Mouse (Mus musculus): Measurements from ENCODE around the gene Abcb8. TPM values are rescaled to one million over a fixed set of nuclear protein-coding genes. Genes with fewer than 3 reads are reported as not detected.

Abcb8 gene
- polyA plus RNA-seq, 1 experiment from 2014 or later, result 37.1 TPM

DNA sequence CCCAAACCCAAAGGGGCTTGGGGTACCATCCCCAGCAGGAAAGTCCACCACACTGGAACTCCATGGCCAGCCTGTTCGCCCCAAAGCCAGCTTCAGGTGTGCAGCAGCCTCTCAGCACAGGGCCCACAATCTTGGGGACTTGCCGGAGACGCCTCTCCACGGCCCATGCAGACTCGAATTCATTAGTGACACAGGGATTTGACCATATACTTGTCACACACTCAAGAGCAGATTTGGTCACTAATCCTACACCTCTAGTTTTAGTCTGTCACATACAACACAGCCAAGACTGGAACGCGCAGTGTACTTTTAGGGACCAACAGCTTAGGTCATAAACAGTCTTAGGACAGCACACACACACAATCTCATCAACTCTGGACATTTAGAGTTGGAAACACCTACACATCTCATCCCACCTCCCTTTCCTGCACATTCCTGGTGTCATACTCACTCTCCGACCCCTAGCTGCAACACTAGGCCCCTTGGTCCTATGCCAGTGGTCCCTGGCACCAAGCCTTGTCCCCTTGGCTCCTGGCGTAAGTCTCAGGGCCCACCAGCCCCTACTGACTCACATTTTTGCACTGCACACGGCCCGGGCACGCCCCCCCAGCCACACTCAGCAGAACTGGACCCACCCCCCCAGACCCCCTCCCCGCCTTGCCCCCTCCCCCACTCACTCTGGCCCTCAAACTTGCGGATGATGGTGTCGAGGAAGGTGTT is 42.8 kb upstream of the Abcb8 start:
- no peak for ATAC-seq
- WGBS, result 30% methylated on average over 15 of the region's 15 CpGs
- Histone ChIP-seq H3K36me3 (ENCODE audit: control insufficient read depth, insufficient read depth, low read length) (no peaks in the 10 kb centered on the region), H3K9ac (ENCODE audit: low read length) (peak overlapping the region; percentile 83), H3K27me3 (replicated peaks; ENCODE audit: control insufficient read depth, insufficient read depth, low read length) (peaks cover 5% of the 10 kb centered on the region; the same call in 1 of the 2 replicates), H3K4me3 (ENCODE audit: low read depth, low read length) (peak overlapping the region; percentile 67), H3K27ac (ENCODE audit: low read depth, low read length) (peak overlapping the region; percentile 90; the same call in 1 of the 2 replicates), H3K9me3 (replicated peaks; ENCODE audit: control insufficient read depth, low read length) (no peaks in the 10 kb centered on the region), H3K4me2 (ENCODE audit: low read length) (peak overlapping the region; percentile 96), H3K4me1 (ENCODE audit: control insufficient read depth, insufficient read depth, low read length) (peaks cover 35% of the 10 kb centered on the region)
- peak; percentile 20 for DNase-seq (ENCODE audit: low spot score)

DNA sequence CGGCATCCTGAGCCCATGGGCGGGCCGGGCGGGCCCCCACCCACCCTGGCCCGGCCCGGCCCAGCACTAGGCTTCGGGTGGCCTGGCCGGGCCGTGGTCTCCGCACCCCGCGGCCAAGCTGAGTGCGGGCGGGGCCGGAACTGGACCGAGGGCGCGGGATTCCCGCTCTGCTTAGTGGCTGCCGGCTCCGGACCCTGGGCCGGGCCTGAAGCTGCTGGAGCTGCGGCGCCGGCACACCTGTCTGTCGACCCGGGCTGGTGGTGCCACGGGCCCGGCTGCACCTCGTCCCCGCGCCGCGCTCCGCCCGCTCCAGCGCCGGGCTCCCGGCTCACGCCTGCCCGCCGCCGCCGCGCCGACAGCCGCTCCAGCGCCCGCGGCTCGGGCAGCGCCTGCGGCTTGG is 42.2 kb upstream of the Abcb8 start, which contains the start of gene Kcnh2:
Gene Kcnh2 (minus strand): TSS at position 327 of the 400 bp plus-strand sequence.
- 0% methylated on average over 27 of the region's 53 CpGs for WGBS
- peaks cover 5% of the 10 kb centered on the region; the same call in 1 of the 2 replicates for H3K27me3 ChIP-seq (replicated peaks; ENCODE audit: control insufficient read depth, insufficient read depth, low read length)
- H3K27ac ChIP-seq (ENCODE audit: low read depth, low read length), result peak within 1 kb of the TSS; percentile 90
- peaks cover 35% of the 10 kb centered on the region for H3K4me1 ChIP-seq (ENCODE audit: control insufficient read depth, insufficient read depth, low read length)
- no peaks in the 10 kb centered on the region for H3K9me3 ChIP-seq (replicated peaks; ENCODE audit: control insufficient read depth, low read length)
- ATAC-seq, result peak; percentile 53; the same call in 1 of the 2 replicates
- H3K4me2 ChIP-seq (ENCODE audit: low read length), result peak within 1 kb of the TSS; percentile 96
- peak within 1 kb of the TSS; percentile 67 for H3K4me3 ChIP-seq (ENCODE audit: low read depth, low read length)
- DNase-seq (ENCODE audit: low spot score), result no peak
- peak within 1 kb of the TSS; percentile 83 for H3K9ac ChIP-seq (ENCODE audit: low read length)
- no peaks in the 10 kb centered on the region for H3K36me3 ChIP-seq (ENCODE audit: control insufficient read depth, insufficient read depth, low read length)

GRCm38 (mm10) chr5:24351701-24352171 is 41.7 kb upstream of the Abcb8 start:
- H3K27ac ChIP-seq (ENCODE audit: low read depth, low read length), result peak overlapping the region; percentile 90
- DNase-seq (ENCODE audit: low spot score) (peak; percentile 94), ATAC-seq (peak; percentile 91)
- under 1% methylated on average over 32 of the region's 41 CpGs for WGBS
- no peaks in the 10 kb centered on the region for H3K36me3 ChIP-seq (ENCODE audit: control insufficient read depth, insufficient read depth, low read length)
- peak overlapping the region; percentile 83 for H3K9ac ChIP-seq (ENCODE audit: low read length)
- peaks cover 35% of the 10 kb centered on the region for H3K4me1 ChIP-seq (ENCODE audit: control insufficient read depth, insufficient read depth, low read length)
- H3K4me2 ChIP-seq (ENCODE audit: low read length), result peak overlapping the region; percentile 96
- H3K27me3 ChIP-seq (replicated peaks; ENCODE audit: control insufficient read depth, insufficient read depth, low read length), result peaks cover 5% of the 10 kb centered on the region; the same call in 1 of the 2 replicates
- H3K4me3 ChIP-seq (ENCODE audit: low read depth, low read length), result peak overlapping the region; percentile 67
- no peaks in the 10 kb centered on the region for H3K9me3 ChIP-seq (replicated peaks; ENCODE audit: control insufficient read depth, low read length)

- DNase-seq (ENCODE audit: low spot score), result peak; percentile 65
- peaks cover 5% of the 10 kb centered on the region; the same call in 1 of the 2 replicates for H3K27me3 ChIP-seq (replicated peaks; ENCODE audit: control insufficient read depth, insufficient read depth, low read length)
These were observed 41.1 kb upstream of the Abcb8 start for GRCm38 (mm10) chr5:24352251-24352859.

DNA sequence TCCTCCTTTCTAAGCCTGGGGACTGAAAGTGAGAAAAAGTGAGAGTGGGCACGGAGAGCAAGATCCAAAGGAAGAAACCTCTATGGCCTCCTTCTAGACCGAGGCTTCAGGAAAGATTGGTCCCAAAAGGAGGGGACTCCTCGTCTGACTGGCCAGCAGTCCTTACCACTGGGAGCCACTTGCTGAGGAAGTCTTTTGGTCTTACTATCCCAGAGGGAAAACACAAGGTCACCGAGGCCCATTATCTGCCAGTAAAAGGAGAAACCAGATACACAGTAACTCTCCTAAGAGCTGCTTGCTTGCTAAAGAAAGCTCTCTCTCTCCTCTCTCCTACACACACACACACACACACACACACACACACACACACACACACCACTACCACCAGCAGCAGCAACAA is 40.1 kb upstream of the Abcb8 start:
- DNase-seq (ENCODE audit: low spot score), result no peak
- H3K27ac ChIP-seq (ENCODE audit: low read depth, low read length), result peak overlapping the region; percentile 90; the same call in 1 of the 2 replicates
- ATAC-seq, result no peak
- H3K4me1 ChIP-seq (ENCODE audit: control insufficient read depth, insufficient read depth, low read length), result peaks cover 30% of the 10 kb centered on the region
- no peak overlapping the region for H3K4me2 ChIP-seq (ENCODE audit: low read length)
- H3K9ac ChIP-seq (ENCODE audit: low read length), result no peak overlapping the region
- H3K9me3 ChIP-seq (replicated peaks; ENCODE audit: control insufficient read depth, low read length), result no peaks in the 10 kb centered on the region
- WGBS, result 27% methylated on average over 4 of the region's 4 CpGs
- no peaks in the 10 kb centered on the region for H3K36me3 ChIP-seq (ENCODE audit: control insufficient read depth, insufficient read depth, low read length)
- no peak overlapping the region for H3K4me3 ChIP-seq (ENCODE audit: low read depth, low read length)
- H3K27me3 ChIP-seq (replicated peaks; ENCODE audit: control insufficient read depth, insufficient read depth, low read length), result peaks cover 5% of the 10 kb centered on the region; the same call in 1 of the 2 replicates

More at GRCm38 (mm10) chr5:24352251-24352859, 41.1 kb upstream of the Abcb8 start:
- Histone ChIP-seq H3K4me1 (ENCODE audit: control insufficient read depth, insufficient read depth, low read length) (peaks cover 35% of the 10 kb centered on the region), H3K4me2 (ENCODE audit: low read length) (peak overlapping the region; percentile 96), H3K36me3 (ENCODE audit: control insufficient read depth, insufficient read depth, low read length) (no peaks in the 10 kb centered on the region), H3K9me3 (replicated peaks; ENCODE audit: control insufficient read depth, low read length) (no peaks in the 10 kb centered on the region), H3K9ac (ENCODE audit: low read length) (peak overlapping the region; percentile 83), H3K4me3 (ENCODE audit: low read depth, low read length) (peak overlapping the region; percentile 67), H3K27ac (ENCODE audit: low read depth, low read length) (peak overlapping the region; percentile 90)
- peak; percentile 32 for ATAC-seq
- WGBS, result 2% methylated on average over 24 of the region's 24 CpGs

DNA sequence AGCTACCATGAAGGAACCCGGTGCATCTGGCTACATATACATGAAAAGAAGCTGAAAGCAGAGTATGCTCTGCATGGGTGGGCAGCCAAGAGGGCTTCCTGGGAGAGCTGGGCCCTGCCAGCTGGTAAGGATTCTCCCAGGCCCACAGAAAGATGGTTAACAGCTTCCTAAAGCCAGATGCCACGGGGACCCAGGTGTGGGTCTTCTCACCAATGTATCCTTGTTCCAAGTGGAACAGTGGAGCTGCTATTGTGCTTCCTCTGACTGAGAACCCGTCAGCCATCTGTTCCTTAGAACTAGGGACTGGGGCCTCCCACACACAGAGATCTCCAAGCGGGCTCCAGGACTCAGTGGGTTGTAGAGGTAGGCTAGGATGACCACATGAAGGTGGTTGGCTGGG is 36.7 kb upstream of the Abcb8 start:
- ATAC-seq (no peak), DNase-seq (ENCODE audit: low spot score) (peak; percentile 19)
- Histone ChIP-seq H3K9me3 (replicated peaks; ENCODE audit: control insufficient read depth, low read length) (no peaks in the 10 kb centered on the region), H3K4me2 (ENCODE audit: low read length) (no peak overlapping the region), H3K27ac (ENCODE audit: low read depth, low read length) (no peak overlapping the region), H3K36me3 (ENCODE audit: control insufficient read depth, insufficient read depth, low read length) (no peaks in the 10 kb centered on the region), H3K4me1 (ENCODE audit: control insufficient read depth, insufficient read depth, low read length) (peaks cover 10% of the 10 kb centered on the region), H3K9ac (ENCODE audit: low read length) (no peak overlapping the region), H3K27me3 (replicated peaks; ENCODE audit: control insufficient read depth, insufficient read depth, low read length) (no peaks in the 10 kb centered on the region), H3K4me3 (ENCODE audit: low read depth, low read length) (no peak overlapping the region)
- 41% methylated on average over 4 of the region's 4 CpGs for WGBS

GRCm38 (mm10) chr5:24357461-24357860 is 36.0 kb upstream of the Abcb8 start:
- WGBS, result 13% methylated on average over 7 of the region's 7 CpGs
- no peak overlapping the region for H3K4me3 ChIP-seq (ENCODE audit: low read depth, low read length)
- no peaks in the 10 kb centered on the region for H3K9me3 ChIP-seq (replicated peaks; ENCODE audit: control insufficient read depth, low read length)
- no peak overlapping the region for H3K27ac ChIP-seq (ENCODE audit: low read depth, low read length)
- ATAC-seq (no peak), DNase-seq (ENCODE audit: low spot score) (peak; percentile 82)
- no peak overlapping the region for H3K4me2 ChIP-seq (ENCODE audit: low read length)
- no peaks in the 10 kb centered on the region for H3K36me3 ChIP-seq (ENCODE audit: control insufficient read depth, insufficient read depth, low read length)
- peaks cover 6% of the 10 kb centered on the region for H3K4me1 ChIP-seq (ENCODE audit: control insufficient read depth, insufficient read depth, low read length)
- H3K9ac ChIP-seq (ENCODE audit: low read length), result no peak overlapping the region
- no peaks in the 10 kb centered on the region for H3K27me3 ChIP-seq (replicated peaks; ENCODE audit: control insufficient read depth, insufficient read depth, low read length)

GRCm38 (mm10) chr5:24360792-24361454 is 32.5 kb upstream of the Abcb8 start:
- Histone ChIP-seq H3K9me3 (replicated peaks; ENCODE audit: control insufficient read depth, low read length) (no peaks in the 10 kb centered on the region), H3K4me1 (ENCODE audit: control insufficient read depth, insufficient read depth, low read length) (no peaks in the 10 kb centered on the region), H3K36me3 (ENCODE audit: control insufficient read depth, insufficient read depth, low read length) (no peaks in the 10 kb centered on the region), H3K4me2 (ENCODE audit: low read length) (no peak overlapping the region), H3K27ac (ENCODE audit: low read depth, low read length) (peak overlapping the region; percentile 14; the same call in 1 of the 2 replicates), H3K4me3 (ENCODE audit: low read depth, low read length) (no peak overlapping the region), H3K27me3 (replicated peaks; ENCODE audit: control insufficient read depth, insufficient read depth, low read length) (no peaks in the 10 kb centered on the region), H3K9ac (ENCODE audit: low read length) (no peak overlapping the region)
- ATAC-seq (peak; percentile 64), DNase-seq (ENCODE audit: low spot score) (peak; percentile 87)
- 0% methylated on average over 7 of the region's 7 CpGs for WGBS
